Mouse (Mus musculus): ENCODE measurements around the gene Cfb. TPM values are rescaled to one million over a fixed set of nuclear protein-coding genes. Genes with fewer than 3 reads are reported as not detected.
A peak's percentile ranks its signal among the peaks of the same experiment; 100 is the strongest.

Cfb gene
- total and polyA plus RNA-seq, 3 experiments, result 0.19 to 3.1 TPM; not detected in 1

GRCm38 (mm10) chr17:34894074-34894597 lies 31.8 kb upstream of the Cfb start:
- H3K9ac ChIP-seq (ENCODE audit: control insufficient read depth, low read depth, low read length, poor library complexity, severe bottlenecking), result peak overlapping the region; percentile 84
- no peaks in the 10 kb centered on the region for H3K9me3 ChIP-seq (replicated peaks; ENCODE audit: insufficient read depth, low read length)
- peaks cover 24% of the 10 kb centered on the region for H3K79me2 ChIP-seq (ENCODE audit: control insufficient read depth, insufficient read depth, low read length, poor library complexity)
- H3K4me1 ChIP-seq (ENCODE audit: control insufficient read depth in 1 of 2, insufficient read depth in 2 of 2, low read length in 2 of 2), result peaks cover 0 to 12% of the 10 kb centered on the region in 2 experiments; a peak in 2 of 4 replicates
- H3K27me3 ChIP-seq (ENCODE audit: control insufficient read depth in 1 of 2, insufficient read depth in 2 of 2, low read length in 2 of 2), result no peaks in the 10 kb centered on the region
- DNase-seq (ENCODE audit: low read depth, low spot score), result peak; percentile 95
- H3K36me3 ChIP-seq (ENCODE audit: control insufficient read depth in 1 of 2, insufficient read depth in 2 of 2, low read length in 2 of 2), result peaks cover 0 to 11% of the 10 kb centered on the region in 2 experiments; a peak in 2 of 4 replicates
- H3K27ac ChIP-seq (ENCODE audit: control insufficient read depth, low read depth, low read length), result peak overlapping the region; percentile 12
- H3K4me3 ChIP-seq (ENCODE audit: control insufficient read depth in 1 of 2, insufficient read depth in 1 of 2, low read depth in 2 of 2, low read length in 2 of 2), result peak overlapping the region; percentile 44 to 84
- TF ChIP-seq MAX (IDR thresholded peaks at IDR 0.05; ENCODE audit: low read length) (no peak), SIN3A (IDR thresholded peaks at IDR 0.05; ENCODE audit: low read length) (peak; percentile 38; the same call in 1 of the 2 replicates), GABPA (IDR thresholded peaks at IDR 0.05; ENCODE audit: low read depth, low read length) (no peak), NRF1 (IDR thresholded peaks at IDR 0.05; ENCODE audit: insufficient read depth, low read depth, low read length, poor library complexity, severe bottlenecking) (peak; percentile 73), CHD1 (IDR thresholded peaks at IDR 0.05; ENCODE audit: low read depth, low read length) (no peak), MYC (IDR thresholded peaks at IDR 0.05; ENCODE audit: low read depth, low read length) (0 out of 2 replicates have a peak, but pooled peaks have one; percentile 59), TCF12 (IDR thresholded peaks at IDR 0.05; ENCODE audit: low read depth, low read length) (peak; percentile 58; the same call in 1 of the 2 replicates), EP300 (IDR thresholded peaks at IDR 0.05; ENCODE audit: low read depth in 1 of 2, low read length in 2 of 2) (peak in 1 of 2 experiments; percentile 29; a peak in 1 of 4 replicates), MAZ (IDR thresholded peaks at IDR 0.05; ENCODE audit: low read depth, low read length) (peak; percentile 97), SMC3 (IDR thresholded peaks at IDR 0.05; ENCODE audit: low read depth, low read length) (no peak), RCOR1 (IDR thresholded peaks at IDR 0.05; ENCODE audit: low read depth, low read length) (no peak), MYB (IDR thresholded peaks at IDR 0.05; ENCODE audit: low read depth, low read length) (no peak), ZNF384 (IDR thresholded peaks at IDR 0.05; ENCODE audit: low read depth, low read length) (no peak), ZKSCAN1 (IDR thresholded peaks at IDR 0.05; ENCODE audit: low read depth, low read length) (no peak), RAD21 (IDR thresholded peaks at IDR 0.05; ENCODE audit: low read depth, low read length) (no peak), KAT2A (conservative IDR thresholded peaks at IDR 0.05; ENCODE audit: low read depth, low read length) (no peak), UBTF (IDR thresholded peaks at IDR 0.05; ENCODE audit: borderline replicate concordance, insufficient read depth, low read depth, low read length) (no peak), BHLHE40 (IDR thresholded peaks at IDR 0.05; ENCODE audit: borderline replicate concordance, low read depth, low read length) (peak; percentile 37; the same call in 1 of the 2 replicates), USF1 (IDR thresholded peaks at IDR 0.05; ENCODE audit: low read depth, low read length) (no peak), CHD2 (IDR thresholded peaks at IDR 0.05; ENCODE audit: low read length) (no peak), TAL1 (IDR thresholded peaks at IDR 0.05; ENCODE audit: low read length) (peak; percentile 80), ZC3H11A (IDR thresholded peaks at IDR 0.05; ENCODE audit: low read depth, low read length) (no peak), POLR2A (IDR thresholded peaks at IDR 0.05; ENCODE audit: control insufficient read depth in 1 of 2, insufficient read depth in 1 of 2, low read depth in 1 of 2, low read length in 2 of 2, poor library complexity in 1 of 2) (0 out of 4 replicates have a peak, but pooled peaks of 1 of the 2 experiments have one; percentile 12), CTCF (IDR thresholded peaks at IDR 0.05 in 2 of 3, conservative IDR thresholded peaks at IDR 0.05 in 1 of 3; ENCODE audit: control insufficient read depth in 1 of 3, insufficient read depth in 1 of 3, low read depth in 2 of 3, low read length in 3 of 3, poor library complexity in 1 of 3, severe bottlenecking in 1 of 3) (peak in 1 of 3 experiments; percentile 20; a peak in 1 of 6 replicates), MEF2A (IDR thresholded peaks at IDR 0.05; ENCODE audit: extremely low read depth, insufficient replicate concordance, low read depth, low read length, poor library complexity, severe bottlenecking) (no peak), POLR2AphosphoS2 (IDR thresholded peaks at IDR 0.05; ENCODE audit: low read length) (no peak), USF2 (IDR thresholded peaks at IDR 0.05; ENCODE audit: borderline replicate concordance in 1 of 2, insufficient read depth in 1 of 2, low read depth in 1 of 2, low read length in 2 of 2) (no peak), E2F4 (IDR thresholded peaks at IDR 0.05; ENCODE audit: borderline replicate concordance, low read depth, low read length) (no peak), MXI1 (IDR thresholded peaks at IDR 0.05; ENCODE audit: low read depth, low read length) (no peak), TBP (IDR thresholded peaks at IDR 0.05; ENCODE audit: low read depth, low read length) (no peak), HCFC1 (IDR thresholded peaks at IDR 0.05; ENCODE audit: low read depth, low read length) (peak; percentile 70), MAFK (IDR thresholded peaks at IDR 0.05; ENCODE audit: borderline replicate concordance, low read depth, low read length) (no peak), ETS1 (IDR thresholded peaks at IDR 0.05; ENCODE audit: low read depth, low read length) (peak; percentile 56; the same call in 1 of the 2 replicates), GATA1 (IDR thresholded peaks at IDR 0.05; ENCODE audit: low read depth, low read length) (no peak), POLR2AphosphoS5 (IDR thresholded peaks at IDR 0.05; ENCODE audit: borderline replicate concordance, low read depth, low read length) (no peak), JUND (IDR thresholded peaks at IDR 0.05; ENCODE audit: low read depth, low read length) (no peak)

Data from MEL (cell line).